10 mouse cellular contexts compared by ENCODE assay signal in the genomic region with DNA sequence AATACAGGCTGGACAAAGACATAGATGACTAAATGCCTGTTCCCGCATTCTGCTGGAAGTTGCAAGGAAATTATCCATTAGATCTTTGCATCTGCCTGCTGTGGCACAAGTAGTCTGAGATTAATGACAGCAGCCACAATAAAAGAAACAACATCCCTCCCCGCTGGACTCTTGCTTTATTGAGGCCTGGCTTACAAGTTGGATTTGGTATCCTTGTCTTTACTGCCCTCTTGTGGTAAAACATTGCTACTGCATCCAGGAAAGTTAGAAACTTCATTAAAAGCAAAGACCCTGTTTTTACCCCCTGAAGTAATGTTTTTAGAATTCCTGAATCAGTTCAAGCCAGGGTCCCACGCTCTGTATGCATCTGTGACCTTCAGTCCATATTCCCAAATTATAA. TPM values are rescaled to one million over a fixed set of nuclear protein-coding genes. Genes with fewer than 3 reads are reported as not detected.
DNase-seq lines count a peak whose midpoint lies in the region; ATAC-seq and TF ChIP-seq lines count a peak whose summit lies in the region.
"Had no signal": no experiment of that assay in that cellular context is flagged by ENCODE, and none has a peak within 500 bp of the region (broad histone marks: within the 10 kb centered on the region; RNA-seq: fewer than 3 reads in every experiment).

No protein-coding gene starts in this region.

- no peak for ATAC-seq in hindbrain, embryonic 13.5 days (ENCODE audit: low FRiP score)
- 0 out of 2 replicates have a peak, but pooled peaks have one; percentile 33 for ATAC-seq in common myeloid progenitor, adult 5-6 weeks (replicated peaks; ENCODE audit: low read depth, poor library complexity, severe bottlenecking)

- peaks cover 15% of the 10 kb centered on the region for H3K27me3 ChIP-seq in hindbrain, embryonic 10.5 days (ENCODE audit: insufficient read depth, poor library complexity, severe bottlenecking)
- 0 out of 2 replicates have a peak, but pooled peaks cover 4% of the 10 kb centered on the region for H3K27me3 ChIP-seq in hindbrain, embryonic 13.5 days
- no peaks in the 10 kb centered on the region for H3K27me3 ChIP-seq in thymus, adult 2 months (ENCODE audit: control insufficient read depth, insufficient read depth, low read length)
- H3K27me3 ChIP-seq: embryonic facial prominence, embryonic 15.5 days had no signal

- H3K4me3 ChIP-seq in hindbrain, embryonic 10.5 days = no peak overlapping the region
- no peak overlapping the region for H3K4me3 ChIP-seq in hindbrain, embryonic 13.5 days
- H3K4me3 ChIP-seq in thymus, adult 2 months (ENCODE audit: control insufficient read depth, insufficient read depth, low read length) = no peak overlapping the region
- H3K4me3 ChIP-seq: embryonic facial prominence, embryonic 15.5 days; limb, embryonic 15.5 days had no signal

- no peak for TF ChIP-seq POLR2A in thymus, adult 2 months (IDR thresholded peaks at IDR 0.05; ENCODE audit: control insufficient read depth, extremely low read depth, insufficient read depth, low read length, poor library complexity)

- H3K27ac ChIP-seq in hindbrain, embryonic 10.5 days = no peak overlapping the region
- H3K27ac ChIP-seq in hindbrain, embryonic 13.5 days = no peak overlapping the region
- H3K27ac ChIP-seq in thymus, adult 2 months (ENCODE audit: control insufficient read depth, insufficient read depth, low read length) = no peak overlapping the region
- H3K27ac ChIP-seq: embryonic facial prominence, embryonic 15.5 days; limb, embryonic 15.5 days had no signal

- 33% methylated on average over 3 of the region's 3 CpGs for whole genome bisulfite sequencing in hindbrain, embryonic 10.5 days
- WGBS in hindbrain, embryonic 13.5 days = 24% methylated on average over 3 of the region's 3 CpGs
- 49% methylated on average over 3 of the region's 3 CpGs for WGBS in thymus, adult 2 months

- H3K4me2 ChIP-seq in hindbrain, embryonic 13.5 days = no peak overlapping the region
- H3K4me2 ChIP-seq: embryonic facial prominence, embryonic 15.5 days; limb, embryonic 15.5 days had no signal

- H3K9ac ChIP-seq in hindbrain, embryonic 13.5 days = no peak overlapping the region
- H3K9ac ChIP-seq: embryonic facial prominence, embryonic 15.5 days; limb, embryonic 15.5 days had no signal

- no peaks in the 10 kb centered on the region for H3K9me3 ChIP-seq in hindbrain, embryonic 10.5 days
- no peaks in the 10 kb centered on the region for H3K9me3 ChIP-seq in hindbrain, embryonic 13.5 days
- H3K9me3 ChIP-seq: embryonic facial prominence, embryonic 15.5 days; limb, embryonic 15.5 days had no signal

- peak; percentile 25 for DNase-seq in hindbrain, embryonic 10.5 days (ENCODE audit: low spot score)
- DNase-seq in thymus, adult 2 months = peak; percentile 35
- no peak for DNase-seq in thymus, postnatal 4 days
- peak; percentile 72 for DNase-seq in lung, postnatal 36 days
- no peak for DNase-seq in urinary bladder, postnatal 25 days (ENCODE audit: low spot score)
- DNase-seq in urinary bladder, adult 18-20 months (ENCODE audit: low spot score in 2 of 2) = no peak

- no peak for TF ChIP-seq CTCF in thymus, adult 2 months (IDR thresholded peaks at IDR 0.05; ENCODE audit: borderline replicate concordance, control insufficient read depth, extremely low read depth, insufficient read depth, low read length, poor library complexity)

- H3K4me1 ChIP-seq in hindbrain, embryonic 10.5 days (replicated peaks) = peaks cover 7% of the 10 kb centered on the region
- H3K4me1 ChIP-seq in hindbrain, embryonic 13.5 days (replicated peaks) = peaks cover 3% of the 10 kb centered on the region; the same call in 1 of the 2 replicates
- H3K4me1 ChIP-seq in thymus, adult 2 months (replicated peaks; ENCODE audit: control insufficient read depth, insufficient read depth, low read length) = no peaks in the 10 kb centered on the region

- no peaks in the 10 kb centered on the region for H3K36me3 ChIP-seq in hindbrain, embryonic 10.5 days
- H3K36me3 ChIP-seq in hindbrain, embryonic 13.5 days = no peaks in the 10 kb centered on the region
- no peaks in the 10 kb centered on the region for H3K36me3 ChIP-seq in thymus, adult 2 months (ENCODE audit: control insufficient read depth, insufficient read depth, low read length)
- H3K36me3 ChIP-seq: embryonic facial prominence, embryonic 15.5 days; limb, embryonic 15.5 days had no signal

RNA-seq across cellular contexts. Expression of gene Habp2, which starts 31.4 kb away (rescaled TPM):
- polyA plus RNA-seq in hindbrain, embryonic 10.5 days (2016; fragmentation: Nextera tagmentation; extraction: Ambion mirVana) = 0.09 TPM in 1 of 2 replicates, not detected in the other
- polyA plus RNA-seq in hindbrain, embryonic 13.5 days (2015; fragmentation: Nextera tagmentation; extraction: Ambion mirVana) = 0.09 TPM in 1 of 2 replicates, not detected in the other
- 0.15 and 0.55 TPM in 2 replicates for polyA plus RNA-seq in thymus, adult 2 months (2012; rRNA removed)
- not detected in 2 replicates for total RNA-seq in common myeloid progenitor, adult 5-6 weeks (2017)

Comparison
In these comparisons a context has a peak if more than half of its experiments do, and no peak if none do; other contexts are left out.
1. DNase-seq: peak in hindbrain, embryonic 10.5 days (single experiment), thymus, adult 2 months (single experiment) and lung, postnatal 36 days (single experiment); none in thymus, postnatal 4 days (single experiment), urinary bladder, postnatal 25 days (single experiment) and urinary bladder, adult 18-20 months (0 of 2).